Mouse (Mus musculus) liver, adult 2 months (tissue): ENCODE results near the gene Adnp.

Experiments used
- CTCF ChIP-seq: fragments of 200-500 bp; IDR thresholded peaks from 2 replicates; pipeline ENCODE4 v1.5.1; 2011; ENCODE audit warnings: low read depth, low read length, control low read depth
- POLR2A ChIP-seq: fragments of 200-500 bp; IDR thresholded peaks from 2 replicates; pipeline ENCODE4 v1.6.1; 2011; ENCODE audit warnings: low read length, control low read depth; ENCODE audit not compliant: insufficient read depth; ENCODE audit errors: extremely low read depth

DNA sequence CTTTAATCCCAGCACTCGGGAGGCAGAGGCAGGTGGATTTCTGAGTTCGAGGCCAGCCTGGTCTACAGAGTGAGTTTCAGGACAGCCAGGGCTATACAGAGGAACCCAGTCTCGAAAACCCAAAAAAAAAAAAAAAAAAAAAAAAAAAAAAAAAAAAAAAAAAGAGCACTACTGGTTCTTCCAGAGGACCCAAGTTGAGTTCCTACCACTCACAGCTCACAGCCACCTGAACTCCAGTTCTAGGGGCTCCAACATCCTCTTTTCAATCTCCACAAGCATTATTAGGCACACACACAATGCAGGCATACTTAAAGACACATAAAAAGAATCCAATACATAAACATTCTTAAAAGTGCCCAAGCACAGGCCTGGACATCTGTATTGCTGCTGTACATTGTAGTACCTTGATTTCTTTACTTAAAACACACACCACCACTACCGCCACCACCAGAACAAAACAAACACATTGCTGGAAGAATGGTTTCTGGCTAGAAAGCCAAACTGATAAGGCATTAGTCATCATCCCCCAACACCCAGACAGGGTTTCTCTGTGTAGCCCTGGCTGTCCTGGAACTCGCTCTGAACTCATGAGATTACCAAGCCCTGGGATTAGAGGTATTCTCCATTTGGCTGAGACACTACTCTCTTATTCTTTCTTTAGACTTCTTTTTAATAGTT lies 6.8 kb downstream of the Adnp start:
- no peak for TF ChIP-seq CTCF
- no peak for TF ChIP-seq POLR2A
